Mouse (Mus musculus) urinary bladder, adult 18-20 months (tissue): ENCODE data around the gene Sema5b.
A peak's percentile ranks its signal among the peaks of the same experiment; 100 is the strongest.

Experiments
- DNase-seq, 2 experiments: peaks; one replicate each; pipeline ENCODE4 v3.0.0; 2022; ENCODE audit warnings: low spot score in 2 of 2, mixed read lengths in 2 of 2

The Sema5b gene

GRCm38 (mm10) chr16:35541117-35541641 is at the start of gene Sema5b:
TSS of gene Sema5b (plus strand) at chr16:35541145.
- peak in 1 of 2 experiments; percentile 36 for DNase-seq

DNA sequence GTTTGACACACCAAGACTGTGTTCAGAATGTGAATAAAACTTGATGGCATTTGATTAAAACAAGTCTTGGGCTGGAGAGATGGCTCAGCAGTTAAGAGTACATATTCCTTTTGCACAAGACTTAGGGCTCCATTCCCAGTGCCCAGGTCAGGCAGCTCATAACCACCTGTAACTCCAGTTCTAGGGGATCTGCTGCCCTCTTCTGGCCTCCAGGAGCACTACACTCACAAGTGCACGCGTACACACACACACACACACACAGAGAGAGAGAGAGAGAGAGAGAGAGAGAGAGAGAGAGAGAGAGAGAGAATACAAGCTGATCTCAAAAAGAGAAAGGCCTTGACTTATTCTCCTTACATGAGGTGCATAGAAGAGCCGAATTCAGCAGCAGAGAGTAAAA is 40.6 kb upstream of the Sema5b start:
- DNase-seq: no peak

DNA sequence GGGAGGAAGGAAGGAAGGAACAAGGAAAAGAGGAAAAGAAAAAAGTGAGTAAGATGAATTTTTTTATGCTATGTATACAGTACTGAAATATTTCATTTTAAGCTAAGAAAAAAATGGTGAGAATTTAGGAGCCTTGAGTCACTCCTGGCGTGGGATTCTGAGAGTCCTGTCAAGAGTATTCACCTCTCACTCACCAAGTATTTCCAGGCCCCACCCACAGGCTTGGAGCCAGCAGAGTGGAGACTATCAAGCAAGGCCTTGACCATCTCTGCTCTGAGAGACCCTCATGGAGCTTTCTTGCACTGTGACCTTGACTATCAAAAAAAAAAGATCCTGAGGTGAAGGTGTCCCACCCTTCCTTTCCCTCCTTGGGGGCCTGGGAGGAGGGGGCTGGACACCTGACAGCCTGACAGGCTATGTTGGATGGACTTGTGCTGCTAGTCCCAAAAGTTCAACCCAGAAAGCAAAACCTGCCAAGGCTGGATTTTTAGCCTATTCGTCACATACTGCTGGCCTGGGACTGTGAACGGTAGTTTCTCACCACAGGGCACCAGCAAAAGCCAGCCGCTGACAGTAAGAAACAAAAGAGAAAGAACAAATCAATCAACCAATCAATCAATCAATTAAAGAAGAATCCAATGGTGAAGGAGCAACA is 39.7 kb upstream of the Sema5b start:
- no peak for DNase-seq

DNA sequence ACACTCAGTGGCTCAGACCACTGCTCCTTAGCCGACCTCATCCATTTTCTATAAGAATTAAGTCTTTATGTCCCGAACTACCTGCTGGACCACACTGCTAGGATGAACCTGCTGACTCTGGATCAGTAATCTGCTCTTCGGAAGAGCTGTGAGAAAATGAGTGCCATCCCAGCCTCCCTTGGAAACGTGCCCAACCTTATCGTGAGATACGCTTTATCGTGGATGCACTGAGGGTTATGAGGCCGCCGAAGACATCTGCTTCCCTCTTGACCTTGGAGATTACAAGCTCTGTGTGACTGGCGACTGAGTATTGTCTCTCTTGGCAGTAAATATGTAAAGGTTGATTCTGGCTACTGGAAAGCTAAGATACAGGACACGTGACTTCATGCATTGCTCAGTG is 38.5 kb upstream of the Sema5b start:
- no peak for DNase-seq

GRCm38 (mm10) chr16:35504266-35504665 is 36.7 kb upstream of the Sema5b start:
- DNase-seq: no peak

GRCm38 (mm10) chr16:35505786-35506185 is 35.2 kb upstream of the Sema5b start:
- no peak for DNase-seq

- no peak for DNase-seq
These were observed 32.4 kb upstream of the Sema5b start for GRCm38 (mm10) chr16:35508581-35508980.

GRCm38 (mm10) chr16:35509331-35510070 is 31.4 kb upstream of the Sema5b start:
- DNase-seq: no peak

DNA sequence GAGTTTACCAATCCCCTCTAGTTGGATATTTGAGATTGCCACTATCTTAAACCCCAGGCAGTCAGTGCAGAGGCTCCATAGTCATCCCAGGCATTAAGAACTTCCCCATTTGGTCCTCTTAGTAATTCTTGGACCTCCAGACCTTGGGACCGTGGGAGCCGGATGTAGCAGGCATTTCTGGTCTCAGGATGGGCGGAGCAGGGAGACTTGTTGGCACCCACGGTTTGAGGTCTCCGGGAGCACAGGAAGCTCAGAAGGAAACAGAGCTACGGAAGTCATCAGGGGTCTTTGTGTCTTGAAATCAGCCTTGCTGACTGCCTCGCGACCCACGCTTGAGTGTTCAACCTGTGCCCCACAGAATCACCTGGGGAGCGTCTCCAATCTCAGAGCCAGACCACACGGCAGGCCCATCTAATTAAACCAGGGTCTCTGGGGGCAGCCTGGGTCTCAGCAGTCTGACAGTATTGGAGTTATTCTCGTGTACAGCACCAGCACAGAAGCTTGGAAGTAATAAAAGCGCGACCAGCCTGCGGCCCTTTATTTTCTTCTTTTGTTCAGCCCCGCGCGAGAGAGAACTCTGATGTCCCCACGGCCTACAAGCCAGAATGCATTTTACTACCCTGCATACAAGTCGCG is 24.9 kb upstream of the Sema5b start:
- DNase-seq: no peak

GRCm38 (mm10) chr16:35517976-35518951 is 22.7 kb upstream of the Sema5b start:
- peak in 1 of 2 experiments; percentile 10 for DNase-seq

DNA sequence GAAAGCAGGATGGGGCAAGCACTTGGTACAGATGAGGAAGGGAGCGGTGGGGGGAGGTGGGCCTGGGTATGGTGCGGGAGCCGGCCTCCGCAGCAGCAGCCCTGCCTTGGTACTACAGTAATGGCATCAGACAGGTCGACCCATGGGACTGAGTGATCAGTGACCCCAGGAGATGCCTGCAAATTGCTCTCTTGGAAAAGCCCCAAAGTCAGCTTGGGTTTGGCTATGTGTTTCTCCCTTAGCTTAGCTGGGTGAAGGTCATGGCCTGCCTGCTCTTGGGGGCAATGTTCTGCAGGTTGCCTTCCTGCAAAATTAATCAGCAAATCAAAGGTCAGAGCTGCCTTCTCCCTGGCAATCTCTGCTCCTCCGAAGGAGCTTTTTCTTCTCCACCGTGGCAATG is 21.7 kb upstream of the Sema5b start:
- DNase-seq: no peak

DNA sequence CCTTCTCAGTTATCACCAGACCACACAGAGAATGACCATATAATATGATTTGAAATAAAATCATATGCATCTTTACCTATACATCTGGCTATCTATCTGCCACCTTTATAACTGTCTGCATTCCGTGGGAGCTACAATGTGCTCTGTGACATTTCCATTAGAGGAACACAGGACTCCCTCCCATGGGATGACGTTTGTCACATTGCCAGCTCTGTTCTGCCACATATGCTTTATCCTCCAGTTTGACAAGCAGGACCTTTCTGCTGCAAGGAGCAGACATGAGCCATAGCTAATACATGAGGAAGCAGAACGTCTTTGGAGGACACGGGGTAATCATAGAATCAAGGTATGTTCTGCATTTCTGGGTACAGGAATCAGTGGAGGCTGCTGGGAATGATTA is 16.7 kb upstream of the Sema5b start:
- no peak for DNase-seq

- no peak for DNase-seq
These were observed 6.3 kb upstream of the Sema5b start for GRCm38 (mm10) chr16:35534630-35535029.

DNA sequence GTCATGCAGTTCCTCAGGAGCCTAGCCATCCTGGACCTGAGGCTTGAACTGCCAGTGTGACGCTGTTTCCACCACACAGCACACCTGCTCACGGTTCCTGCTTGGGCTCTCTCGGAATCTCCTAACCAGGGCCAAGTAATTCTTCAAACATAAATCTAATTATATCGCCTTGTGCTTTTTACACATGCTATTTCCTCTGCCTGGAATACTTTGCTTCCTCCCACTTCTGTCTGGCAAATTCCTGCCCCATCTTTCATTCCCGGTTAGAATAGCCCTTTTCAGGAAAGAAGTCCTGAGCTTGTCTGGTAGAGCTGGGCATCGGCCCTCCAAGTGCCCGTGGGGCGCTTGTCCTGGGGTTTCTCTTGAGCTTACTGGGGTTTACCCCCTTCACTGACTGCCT is 3.3 kb upstream of the Sema5b start:
- no peak for DNase-seq

GRCm38 (mm10) chr16:35539041-35539440 is 1.9 kb upstream of the Sema5b start:
- no peak for DNase-seq

GRCm38 (mm10) chr16:35540333-35541116 is 420 bp upstream of the Sema5b start:
- DNase-seq: peak in 1 of 2 experiments; percentile 13

DNA sequence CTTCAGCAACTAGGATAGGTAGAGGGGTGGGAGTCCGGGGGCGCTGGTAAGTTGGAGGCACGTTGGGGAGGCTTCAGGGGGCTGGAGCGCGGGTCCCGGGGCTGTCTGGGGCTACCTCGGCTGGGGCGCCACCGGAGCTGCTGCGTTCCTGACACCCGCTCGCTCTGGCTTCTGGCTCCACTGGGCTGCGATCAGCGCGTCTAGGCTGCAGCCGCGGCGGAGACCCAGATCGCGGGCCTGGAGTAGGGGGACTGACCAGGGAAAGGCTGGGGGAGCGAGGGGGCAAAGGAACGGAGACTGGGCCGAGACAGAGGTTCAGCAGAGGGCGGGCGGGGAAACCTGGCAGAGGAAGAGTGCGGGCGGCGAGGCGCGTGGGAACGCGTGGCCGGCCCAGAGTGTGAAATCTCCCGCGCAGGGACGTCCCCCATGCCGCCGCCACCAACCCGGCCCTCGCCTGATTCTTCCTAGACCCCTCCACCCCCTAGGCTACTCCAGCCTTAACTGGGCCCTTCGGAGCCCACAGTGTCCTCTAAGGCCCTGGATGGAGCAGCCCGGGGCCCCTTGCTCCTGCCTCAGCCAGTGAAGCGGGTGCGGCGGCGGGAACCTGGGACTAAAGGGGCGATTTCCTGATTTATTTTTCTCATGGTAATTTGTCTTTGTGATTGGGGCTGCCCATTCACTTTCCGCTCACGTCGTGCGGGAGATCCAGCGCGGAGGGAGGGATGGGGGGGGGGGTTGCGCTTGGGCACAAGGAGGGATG is 896 bp downstream of the Sema5b start:
- DNase-seq: peak in 1 of 2 experiments; percentile 19

GRCm38 (mm10) chr16:35542421-35542780 is 1.5 kb downstream of the Sema5b start:
- peak in 1 of 2 experiments; percentile 1 for DNase-seq

DNA sequence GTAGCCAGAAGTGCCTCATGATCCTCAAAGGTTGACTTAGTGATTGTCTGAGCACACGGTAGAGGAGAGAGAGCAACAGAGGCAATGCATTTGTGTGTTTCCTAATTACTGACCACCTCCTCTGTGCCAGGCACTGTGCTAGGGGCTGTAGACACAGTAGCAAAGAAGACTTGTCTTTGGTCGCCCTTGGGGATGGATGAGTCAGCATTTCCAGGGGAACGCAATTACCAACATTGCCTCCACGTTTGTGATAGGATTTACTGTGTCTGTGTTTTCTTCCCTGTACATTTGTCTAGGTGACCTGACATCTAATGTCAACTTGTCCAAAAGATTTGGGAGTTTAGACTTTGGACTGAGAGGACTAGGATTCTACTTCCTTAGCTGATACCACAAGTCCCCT is 4.8 kb downstream of the Sema5b start:
- no peak for DNase-seq

DNA sequence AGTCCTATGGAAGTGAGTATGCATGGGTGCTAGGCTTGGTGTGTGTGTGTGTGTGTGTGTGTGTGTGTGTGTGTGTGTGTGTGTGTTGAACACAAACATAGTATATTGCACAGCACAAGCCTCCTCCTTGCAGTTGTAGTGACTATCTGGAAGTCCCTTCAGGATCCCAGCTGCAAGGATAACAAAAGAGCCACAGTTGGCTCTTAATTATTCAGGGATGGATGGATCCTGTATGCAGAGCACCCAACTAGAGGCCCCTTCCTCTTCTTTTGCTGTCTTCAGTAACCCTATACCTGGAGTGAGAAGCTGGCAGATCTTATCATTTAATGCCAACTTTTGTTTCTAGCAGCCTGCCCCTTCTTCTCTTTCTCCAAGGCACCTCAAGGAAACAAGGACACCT is 7.0 kb downstream of the Sema5b start:
- no peak for DNase-seq
